Mouse (Mus musculus) CH12.LX (cell line): ENCODE data around the gene Ccdc28b.

Experiments used
- CTCF ChIP-seq, 2 experiments: IDR thresholded peaks in 1 of 2; conservative IDR thresholded peaks in 1 of 2; 2 replicates each; pipeline ENCODE4 v1.5.1; 2011 to 2012; ENCODE audit warnings: low read depth in 2 of 2, low read length in 2 of 2, improper control_type of control experiment in 1 of 2, inconsistent platforms in 1 of 2, mild to moderate bottlenecking in 1 of 2, moderate library complexity in 1 of 2
- HCFC1 ChIP-seq: IDR thresholded peaks from 2 replicates; pipeline ENCODE4 v1.6.1; 2012; ENCODE audit warnings: low read depth, mild to moderate bottlenecking, inconsistent platforms, low read length, improper control_type of control experiment
- POLR2A ChIP-seq: IDR thresholded peaks from 2 replicates; pipeline ENCODE4 v1.6.1; 2011; ENCODE audit warnings: low read depth, mild to moderate bottlenecking, improper control_type of control experiment, low read length

- TF ChIP-seq CTCF (conservative IDR thresholded peaks at IDR 0.05 in 1 of 2, IDR thresholded peaks at IDR 0.05 in 1 of 2; ENCODE audit: low read depth in 2 of 2, low read length in 2 of 2) (no peak), POLR2A (no peak), HCFC1 (no peak)
These were observed 7.9 kb downstream of the Ccdc28b start for GRCm38 (mm10) chr4:129615801-129616290.
